Mouse (Mus musculus) E14TG2a.4 (cell line): ENCODE data around the gene Syn3.

Source experiments
- H3K27me3 ChIP-seq: 2 replicates; pipeline ENCODE4 v1.6.1; 2014; ENCODE audit warnings: low read length, control low read depth; ENCODE audit not compliant: insufficient read depth
- H3K36me3 ChIP-seq: 2 replicates; pipeline ENCODE4 v1.6.1; 2014; ENCODE audit warnings: low read length, control low read depth; ENCODE audit not compliant: insufficient read depth
- H3K4me1 ChIP-seq: replicated peaks from 2 replicates; pipeline ENCODE4 v1.6.1; 2014; ENCODE audit warnings: low read depth, low read length, control low read depth
- H3K4me3 ChIP-seq: replicated peaks from 2 replicates; pipeline ENCODE4 v1.5.1; 2014; ENCODE audit warnings: mild to moderate bottlenecking, low read length
- H3K9me3 ChIP-seq: 2 replicates; pipeline ENCODE4 v1.6.1; 2014; ENCODE audit warnings: low read length, control low read depth
- CTCF ChIP-seq: conservative IDR thresholded peaks from 2 replicates; pipeline ENCODE4 v1.5.1; 2014; ENCODE audit warnings: low read length
- NANOG ChIP-seq: IDR thresholded peaks from 2 replicates; pipeline ENCODE4 v1.6.1; 2014; ENCODE audit warnings: borderline replicate concordance, low read length, mixed read lengths
- POU5F1 ChIP-seq: IDR thresholded peaks from 2 replicates; pipeline ENCODE4 v1.6.1; 2014; ENCODE audit warnings: low read length, borderline replicate concordance

Syn3 gene

DNA sequence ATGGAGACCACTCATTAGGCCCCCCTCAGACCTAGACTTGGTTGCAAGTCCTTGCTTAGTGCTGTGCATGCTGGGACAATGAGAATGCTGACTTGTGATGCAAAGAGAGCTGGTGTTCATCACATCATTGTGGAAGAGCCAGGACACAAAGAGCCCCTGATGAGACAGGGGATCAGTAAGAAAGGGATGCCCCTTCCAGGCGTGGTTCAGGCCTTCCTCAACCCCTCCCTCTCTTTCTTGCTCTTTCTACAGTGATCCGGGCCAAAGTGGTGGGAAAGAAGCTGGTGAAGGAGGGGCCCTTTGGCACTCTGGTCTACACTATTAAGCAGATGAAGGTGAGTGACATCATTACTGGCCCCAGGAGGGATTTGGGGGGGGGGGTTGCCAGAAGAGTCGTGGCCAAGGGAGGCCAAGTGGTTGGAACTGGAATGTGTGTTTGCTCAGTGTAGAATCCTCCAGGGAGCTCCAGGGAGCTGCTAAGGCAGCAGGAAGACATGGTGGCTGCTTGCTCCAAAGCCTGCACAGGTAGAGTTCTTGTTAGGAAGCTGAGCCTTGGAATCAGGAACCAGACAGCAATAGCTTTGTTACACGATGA is 160.5 kb downstream of the Syn3 start:
- Histone ChIP-seq H3K4me3 (no peak overlapping the region), H3K9me3 (no peaks in the 10 kb centered on the region), H3K36me3 (no peaks in the 10 kb centered on the region), H3K4me1 (peaks cover 74% of the 10 kb centered on the region), H3K27me3 (no peaks in the 10 kb centered on the region; the same call in 1 of the 2 replicates)
- TF ChIP-seq NANOG (peak; percentile 76), CTCF (no peak), POU5F1 (no peak)

DNA sequence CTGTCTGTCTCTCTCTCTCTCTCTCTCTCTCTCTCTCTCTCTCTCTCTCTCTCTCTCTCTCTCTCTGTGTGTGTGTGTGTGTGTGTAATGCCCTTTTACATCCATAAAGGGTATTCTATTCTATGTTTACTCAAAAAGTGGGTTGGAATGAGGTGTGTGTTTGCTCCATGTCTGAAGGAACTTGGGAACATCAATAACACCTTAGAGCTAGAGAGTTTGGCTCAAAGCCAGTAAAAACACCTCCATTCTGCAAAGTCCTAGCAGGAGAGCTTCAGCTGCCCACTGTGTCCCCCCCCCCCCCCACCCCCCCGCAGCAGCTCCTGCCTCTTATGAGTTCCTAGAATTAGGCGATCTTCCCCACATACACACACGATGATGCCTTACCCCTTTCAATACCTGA is 161.5 kb downstream of the Syn3 start:
- Histone ChIP-seq H3K4me1 (peaks cover 73% of the 10 kb centered on the region), H3K9me3 (no peaks in the 10 kb centered on the region), H3K36me3 (no peaks in the 10 kb centered on the region), H3K27me3 (no peaks in the 10 kb centered on the region; the same call in 1 of the 2 replicates), H3K4me3 (no peak overlapping the region)
- no peak for TF ChIP-seq POU5F1
- TF ChIP-seq CTCF, result no peak
- no peak for TF ChIP-seq NANOG

DNA sequence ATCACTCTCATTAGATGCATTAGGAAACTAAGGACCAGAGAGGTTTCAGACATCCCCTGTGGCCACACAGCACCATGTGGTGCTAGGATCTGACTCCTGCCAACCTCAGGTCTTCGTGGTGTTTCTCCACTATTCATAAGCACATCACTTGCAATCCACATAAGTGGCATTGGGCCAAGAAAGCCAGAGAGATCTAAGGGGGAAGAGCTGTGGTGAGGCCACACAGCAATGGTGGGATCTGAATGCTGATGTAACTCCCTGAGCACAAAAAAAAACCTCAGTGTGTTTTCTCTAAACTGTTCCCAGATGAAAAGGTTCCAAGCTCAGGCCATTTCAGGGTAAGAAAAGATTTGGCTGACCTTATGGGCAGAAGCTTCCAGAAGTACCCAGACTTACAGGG is 162.2 kb downstream of the Syn3 start:
- Histone ChIP-seq H3K36me3 (no peaks in the 10 kb centered on the region), H3K4me1 (peaks cover 66% of the 10 kb centered on the region), H3K27me3 (no peaks in the 10 kb centered on the region; the same call in 1 of the 2 replicates), H3K9me3 (no peaks in the 10 kb centered on the region), H3K4me3 (no peak overlapping the region)
- TF ChIP-seq NANOG (no peak), CTCF (no peak), POU5F1 (no peak)

DNA sequence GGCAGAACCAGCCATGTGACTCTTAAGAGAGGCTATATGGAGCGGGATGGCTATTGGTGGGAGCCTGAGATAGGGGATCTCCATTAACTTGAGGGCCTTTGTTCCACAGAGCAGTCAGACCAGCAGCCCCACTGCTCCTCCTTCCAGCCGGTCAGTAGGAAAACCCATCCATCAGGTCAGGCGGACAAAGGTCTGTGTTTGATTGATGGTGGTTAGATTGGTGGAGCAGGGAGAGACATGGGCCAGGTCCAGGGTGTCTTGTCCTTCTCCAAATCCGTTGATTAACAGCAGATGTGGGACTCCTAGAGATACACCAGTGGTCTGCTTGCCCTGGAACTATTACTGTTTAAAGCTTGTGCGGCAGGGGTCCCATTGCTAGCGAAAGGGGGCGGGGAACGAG is 164.1 kb downstream of the Syn3 start:
- peaks cover 49% of the 10 kb centered on the region for H3K4me1 ChIP-seq
- H3K9me3 ChIP-seq, result no peaks in the 10 kb centered on the region
- no peaks in the 10 kb centered on the region for H3K36me3 ChIP-seq
- no peak for TF ChIP-seq POU5F1
- no peak for TF ChIP-seq NANOG
- TF ChIP-seq CTCF, result no peak
- H3K4me3 ChIP-seq, result no peak overlapping the region
- H3K27me3 ChIP-seq, result peaks cover 4% of the 10 kb centered on the region; the same call in 1 of the 2 replicates

DNA sequence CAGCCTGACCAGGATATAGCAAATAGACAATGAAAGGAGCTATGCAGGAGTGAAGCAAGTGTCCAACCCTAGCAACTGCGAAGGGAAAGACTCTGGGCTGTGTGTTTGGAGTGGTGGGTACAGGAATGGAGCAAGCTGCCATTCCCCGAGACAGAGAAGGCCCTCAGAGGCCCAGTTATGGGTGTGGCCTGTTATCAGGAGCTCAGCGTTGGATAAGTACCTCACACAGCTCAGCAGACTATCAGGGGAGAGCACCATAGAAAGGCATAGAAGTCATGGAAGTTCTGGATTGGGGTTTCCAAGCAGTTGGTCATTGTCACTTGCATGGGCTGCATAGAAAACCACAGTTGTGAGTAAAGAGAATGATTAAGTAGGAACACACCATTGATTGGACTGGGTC is 165.8 kb downstream of the Syn3 start:
- H3K4me3 ChIP-seq, result no peak overlapping the region
- H3K4me1 ChIP-seq, result peaks cover 33% of the 10 kb centered on the region
- TF ChIP-seq CTCF (no peak), NANOG (no peak)
- H3K9me3 ChIP-seq, result no peaks in the 10 kb centered on the region
- H3K27me3 ChIP-seq, result peaks cover 4% of the 10 kb centered on the region; the same call in 1 of the 2 replicates
- no peaks in the 10 kb centered on the region for H3K36me3 ChIP-seq

DNA sequence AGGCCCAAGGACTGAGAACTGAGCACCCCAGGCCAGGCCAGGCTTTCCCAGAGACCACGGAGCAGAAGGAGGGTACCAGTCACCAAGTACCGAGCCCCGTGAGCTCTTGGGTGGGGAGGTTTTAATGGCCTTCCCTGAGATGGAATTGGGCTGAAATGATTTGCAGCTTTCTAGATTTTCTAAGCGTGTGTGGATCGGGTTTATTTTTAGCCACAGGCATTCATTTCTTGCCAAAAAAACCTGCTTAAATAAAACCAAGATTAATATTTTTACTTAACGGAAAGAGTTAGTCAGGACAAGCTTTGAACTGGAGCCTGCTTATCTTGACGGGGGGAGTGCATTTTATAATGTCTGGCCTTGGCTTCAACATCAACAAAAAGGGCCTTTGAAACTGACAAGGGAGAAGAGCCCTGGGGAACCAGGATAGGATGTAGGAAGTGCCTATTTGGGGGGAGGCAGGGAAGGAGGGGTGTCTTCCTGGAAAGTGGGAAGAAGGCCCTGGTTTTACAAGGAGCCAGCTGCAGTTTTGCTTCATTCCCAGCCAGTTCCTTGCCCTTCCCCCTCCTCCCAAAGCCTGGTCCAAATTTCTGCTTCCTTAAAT is 166.9 kb downstream of the Syn3 start:
- H3K4me3 ChIP-seq, result no peak overlapping the region
- peaks cover 25% of the 10 kb centered on the region for H3K4me1 ChIP-seq
- peaks cover 4% of the 10 kb centered on the region; the same call in 1 of the 2 replicates for H3K27me3 ChIP-seq
- no peaks in the 10 kb centered on the region for H3K36me3 ChIP-seq
- TF ChIP-seq CTCF, result no peak
- TF ChIP-seq NANOG, result no peak
- TF ChIP-seq POU5F1, result no peak
- no peaks in the 10 kb centered on the region for H3K9me3 ChIP-seq

DNA sequence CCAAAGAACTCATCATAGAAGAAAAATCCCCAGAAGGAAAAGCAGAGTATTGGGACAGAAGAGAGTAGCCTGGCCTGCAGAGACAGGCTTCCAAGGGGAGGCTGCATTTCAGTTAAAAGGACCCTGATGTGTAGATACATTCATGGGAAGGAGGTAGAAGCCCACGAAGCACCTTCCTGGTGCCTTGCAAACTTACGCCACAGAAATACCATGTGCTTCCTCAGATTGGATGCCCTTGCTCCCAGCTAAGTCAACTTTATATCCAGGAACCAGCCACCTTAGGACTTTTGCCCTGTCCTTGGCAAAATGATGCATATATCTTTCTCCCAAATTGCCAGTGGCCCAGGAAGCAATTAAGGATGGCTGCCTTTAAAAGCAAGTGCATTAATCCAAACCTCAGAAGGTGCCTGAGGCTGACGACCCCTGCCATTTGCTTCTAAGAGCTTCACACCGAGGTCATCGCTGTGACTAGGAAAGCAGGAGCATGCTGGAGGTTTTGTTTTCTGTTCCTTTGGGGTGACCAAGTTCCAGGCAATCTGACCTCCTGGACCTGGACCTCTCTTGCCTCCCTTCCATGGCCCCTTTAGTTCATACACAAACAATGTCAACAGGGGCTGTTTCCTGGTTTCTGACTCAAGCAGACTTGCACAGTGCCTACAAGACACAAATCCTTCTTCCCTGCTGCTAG is 167.6 kb downstream of the Syn3 start:
- Histone ChIP-seq H3K9me3 (no peaks in the 10 kb centered on the region), H3K4me3 (no peak overlapping the region), H3K27me3 (0 out of 2 replicates have a peak, but pooled peaks cover 4% of the 10 kb centered on the region), H3K4me1 (peaks cover 18% of the 10 kb centered on the region), H3K36me3 (no peaks in the 10 kb centered on the region)
- TF ChIP-seq NANOG (no peak), CTCF (no peak), POU5F1 (no peak)

DNA sequence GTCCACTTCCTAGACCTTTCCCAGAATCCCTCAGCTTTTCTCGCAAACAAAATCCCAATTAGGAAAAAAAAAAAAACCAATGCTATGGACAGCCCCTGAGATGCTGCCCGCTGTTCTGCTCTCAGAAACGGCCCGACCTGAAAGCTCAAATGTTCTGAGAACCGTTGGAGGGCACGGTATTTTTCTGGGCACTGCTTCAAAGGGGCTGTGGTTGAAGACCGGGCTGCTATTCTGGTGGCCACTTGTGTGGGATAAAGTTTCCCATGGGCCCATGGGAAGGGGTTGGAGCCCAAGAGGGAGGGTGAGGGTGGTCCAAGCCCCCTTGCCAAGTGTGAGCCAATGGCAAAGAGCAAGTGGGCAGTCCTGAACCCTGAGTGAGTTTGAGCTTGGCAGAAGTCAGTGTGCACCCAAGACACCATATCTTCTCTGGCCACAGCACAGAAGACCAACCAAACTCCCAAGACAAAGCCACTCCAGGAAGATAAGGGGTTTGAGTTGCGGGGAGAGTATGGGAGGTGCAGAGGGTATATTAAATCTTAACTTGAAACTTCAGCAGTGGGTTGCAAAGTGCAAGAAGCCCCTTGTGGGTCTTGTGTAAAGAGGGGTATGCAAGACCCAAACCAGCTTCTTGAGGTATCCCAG is 169.3 kb downstream of the Syn3 start:
- Histone ChIP-seq H3K27me3 (0 out of 2 replicates have a peak, but pooled peaks cover 4% of the 10 kb centered on the region), H3K4me3 (no peak overlapping the region), H3K4me1 (peaks cover 5% of the 10 kb centered on the region), H3K9me3 (no peaks in the 10 kb centered on the region), H3K36me3 (no peaks in the 10 kb centered on the region)
- no peak for TF ChIP-seq CTCF
- TF ChIP-seq POU5F1, result no peak
- TF ChIP-seq NANOG, result no peak

DNA sequence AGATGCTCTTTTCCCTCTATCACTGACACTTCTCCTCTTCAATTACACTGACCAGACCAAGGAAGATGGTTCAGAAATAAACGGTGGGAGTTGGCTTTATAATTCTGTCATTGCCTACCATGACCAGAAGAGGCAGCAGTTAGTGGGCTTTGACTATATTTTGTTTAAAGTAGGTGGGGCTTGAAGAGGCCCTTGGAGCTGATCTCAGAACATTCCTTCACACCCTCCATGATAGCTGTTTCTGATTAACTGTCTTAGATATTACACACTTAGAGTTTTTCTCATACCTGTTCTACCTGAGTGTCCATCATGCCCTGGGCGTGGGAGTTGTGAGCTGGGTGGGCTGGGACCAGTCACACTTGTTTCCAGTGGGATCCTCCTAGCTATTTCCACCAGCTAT is 170.0 kb downstream of the Syn3 start:
- H3K9me3 ChIP-seq, result no peaks in the 10 kb centered on the region
- H3K4me3 ChIP-seq, result no peak overlapping the region
- no peaks in the 10 kb centered on the region; the same call in 1 of the 2 replicates for H3K4me1 ChIP-seq
- no peaks in the 10 kb centered on the region for H3K36me3 ChIP-seq
- H3K27me3 ChIP-seq, result 0 out of 2 replicates have a peak, but pooled peaks cover 4% of the 10 kb centered on the region
- no peak for TF ChIP-seq POU5F1
- peak; percentile 32 for TF ChIP-seq CTCF
- TF ChIP-seq NANOG, result no peak
